Mouse (Mus musculus) hindbrain, embryonic 15.5 days (tissue): ENCODE results near the gene Mr1. TPM values are rescaled to one million over a fixed set of nuclear protein-coding genes. Genes with fewer than 3 reads are reported as not detected.

Experiments
- ATAC-seq: fragments of 200-750 bp; cut with Nextera tagmentation; 2 replicates; pipeline ENCODE4 v1.8.0; 2017; ENCODE audit warnings: low read depth, moderate number of reproducible peaks, moderate TSS enrichment; ENCODE audit not compliant: low FRiP score
- H3K27ac ChIP-seq: fragments of 300-500 bp; sonication (generic); replicated peaks from 2 replicates; pipeline ENCODE4 v1.5.1; 2015; ENCODE audit warnings: mild to moderate bottlenecking, inconsistent platforms
- H3K27me3 ChIP-seq: fragments of 300-500 bp; sonication (generic); 2 replicates; pipeline ENCODE4 v1.6.1; 2015; ENCODE audit warnings: control low read depth, inconsistent platforms
- H3K36me3 ChIP-seq: fragments of 300-500 bp; sonication (generic); 2 replicates; pipeline ENCODE4 v1.6.1; 2015; ENCODE audit warnings: control low read depth, inconsistent platforms
- H3K4me1 ChIP-seq: fragments of 300-500 bp; sonication (generic); replicated peaks from 2 replicates; pipeline ENCODE4 v1.6.1; 2015; ENCODE audit warnings: control low read depth, inconsistent platforms
- H3K4me2 ChIP-seq: fragments of 300-500 bp; sonication (generic); 2 replicates; pipeline ENCODE4 v1.6.1; 2015; ENCODE audit warnings: moderate library complexity, mild to moderate bottlenecking, inconsistent platforms
- H3K4me3 ChIP-seq: fragments of 300-500 bp; sonication (generic); 2 replicates; pipeline ENCODE4 v1.5.1; 2015; ENCODE audit warnings: mild to moderate bottlenecking, inconsistent platforms
- H3K9ac ChIP-seq: fragments of 300-500 bp; sonication (generic); 2 replicates; pipeline ENCODE4 v1.6.1; 2015; ENCODE audit warnings: inconsistent platforms
- H3K9me3 ChIP-seq: fragments of 300-500 bp; sonication (generic); 2 replicates; pipeline ENCODE4 v1.6.1; 2016; ENCODE audit warnings: control low read depth, inconsistent platforms
- WGBS: fragments of 180-500 bp; shearing (Covaris S2); methylation state at CpG from one replicate; pipeline ENCODE4 v1.1.7; 2015; 5-methylcytosine and 5-hydroxymethylcytosine counted together
- polyA plus RNA-seq: library from polyadenylated mRNA; unstranded; fragments of >200 nt; fragmentation: Nextera tagmentation; extraction: Ambion mirVana; gene quantifications from 2 replicates; pipeline ENCODE4 v1.2.1, GENCODE M21; 2015

Gene Mr1
- polyA plus RNA-seq, 1 experiment from 2014 or later = 1.9 TPM

DNA sequence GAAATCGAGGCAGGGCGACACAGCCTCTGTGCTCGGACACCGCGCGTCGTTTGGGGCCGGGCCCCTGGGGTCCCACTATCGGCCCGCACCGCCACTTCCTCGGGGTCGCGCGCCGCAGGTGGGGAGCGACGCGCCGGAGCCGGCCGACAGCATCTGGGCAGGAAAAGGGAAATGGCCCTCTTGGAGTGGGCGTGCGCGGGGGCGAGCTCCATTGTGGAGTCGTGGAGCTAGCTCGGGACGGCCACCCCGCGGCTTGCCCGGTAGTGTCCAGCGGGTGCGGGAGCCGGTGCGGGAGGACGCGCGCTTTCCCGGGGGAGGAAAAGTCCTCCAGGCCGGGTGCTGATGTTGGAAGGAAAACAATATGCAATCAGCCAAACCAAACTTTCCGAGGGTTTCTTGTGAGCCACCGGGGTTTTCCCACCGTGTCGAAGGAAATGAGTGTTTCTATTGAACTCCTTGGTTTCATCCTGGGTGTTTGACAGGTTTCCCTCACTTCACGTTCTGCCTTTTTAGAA lies 12.4 kb upstream of the Mr1 start:
- Histone ChIP-seq H3K36me3 (no peaks in the 10 kb centered on the region), H3K4me3 (peak overlapping the region; percentile 67), H3K27ac (peak overlapping the region; percentile 87), H3K9ac (peak overlapping the region; percentile 69), H3K4me2 (peak overlapping the region; percentile 61), H3K27me3 (no peaks in the 10 kb centered on the region), H3K4me1 (peaks cover 18% of the 10 kb centered on the region), H3K9me3 (no peaks in the 10 kb centered on the region)
- no peak; the same call in 1 of the 2 replicates for ATAC-seq
- WGBS = 0% methylated on average over 43 of the region's 46 CpGs

GRCm38 (mm10) chr1:155158141-155158969 lies 11.7 kb upstream of the Mr1 start, which contains the start of gene Stx6:
Gene Stx6, plus strand, starts transcription at chr1:155158715.
- Histone ChIP-seq H3K9ac (peak within 1 kb of the TSS; percentile 69), H3K4me1 (peaks cover 14% of the 10 kb centered on the region), H3K9me3 (no peaks in the 10 kb centered on the region), H3K4me3 (peak within 1 kb of the TSS; percentile 67), H3K27ac (peak within 1 kb of the TSS; percentile 87), H3K27me3 (no peaks in the 10 kb centered on the region), H3K4me2 (peak within 1 kb of the TSS; percentile 61), H3K36me3 (no peaks in the 10 kb centered on the region)
- 2% methylated on average over 46 of the region's 48 CpGs for WGBS
- peak; percentile 99 for ATAC-seq

DNA sequence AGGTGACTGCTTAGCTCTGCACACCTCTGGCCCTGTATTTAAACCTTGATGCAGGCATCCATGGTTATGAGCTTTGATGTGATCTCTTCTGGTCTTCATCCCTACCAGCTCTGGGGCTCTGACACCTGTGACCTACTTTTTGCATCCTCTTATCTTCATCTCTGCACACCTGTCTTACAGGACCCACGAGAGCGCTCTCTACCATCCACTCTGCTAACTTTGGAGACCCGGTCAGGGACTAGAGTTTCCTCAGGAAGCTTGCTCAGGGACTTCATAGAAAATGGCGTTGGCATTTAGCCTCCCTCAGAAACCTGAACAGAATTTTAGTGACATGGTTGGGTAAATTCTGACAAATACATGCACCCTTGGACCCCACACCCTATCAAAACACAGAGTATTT lies 7.3 kb upstream of the Mr1 start:
- ATAC-seq = no peak
- 77% methylated on average over 4 of the region's 4 CpGs for WGBS
- peaks cover 4% of the 10 kb centered on the region for H3K4me1 ChIP-seq

DNA sequence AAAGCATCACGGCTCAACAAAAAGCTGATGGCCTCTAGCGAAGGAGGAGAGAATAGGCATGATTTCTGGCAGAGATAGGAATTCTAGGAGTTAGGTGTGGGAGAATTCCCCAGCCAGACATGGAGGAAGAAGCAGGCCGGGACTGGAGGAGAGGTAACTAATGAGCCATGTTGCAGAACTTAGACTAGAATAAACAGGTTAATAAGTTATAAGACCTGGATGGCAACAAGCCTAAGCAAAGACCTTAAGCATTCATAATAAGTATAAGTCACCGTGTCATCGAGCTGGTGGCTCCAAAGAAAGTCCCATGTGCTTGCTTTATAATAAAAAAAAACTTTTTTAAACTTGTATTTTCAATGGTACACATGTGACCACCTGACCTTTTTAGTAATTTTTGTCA lies 4.2 kb upstream of the Mr1 start:
- Histone ChIP-seq H3K36me3 (no peaks in the 10 kb centered on the region), H3K4me1 (no peaks in the 10 kb centered on the region), H3K9me3 (no peaks in the 10 kb centered on the region), H3K4me3 (no peak overlapping the region), H3K27ac (no peak overlapping the region), H3K27me3 (no peaks in the 10 kb centered on the region), H3K4me2 (no peak overlapping the region), H3K9ac (no peak overlapping the region)
- 92% methylated on average over 5 of the region's 5 CpGs for WGBS
- ATAC-seq = no peak

More for the DNA sequence above, 7.3 kb upstream of the Mr1 start:
- Histone ChIP-seq H3K9ac (no peak overlapping the region), H3K36me3 (no peaks in the 10 kb centered on the region), H3K9me3 (no peaks in the 10 kb centered on the region), H3K4me2 (no peak overlapping the region), H3K27me3 (no peaks in the 10 kb centered on the region), H3K4me3 (no peak overlapping the region), H3K27ac (no peak overlapping the region)

DNA sequence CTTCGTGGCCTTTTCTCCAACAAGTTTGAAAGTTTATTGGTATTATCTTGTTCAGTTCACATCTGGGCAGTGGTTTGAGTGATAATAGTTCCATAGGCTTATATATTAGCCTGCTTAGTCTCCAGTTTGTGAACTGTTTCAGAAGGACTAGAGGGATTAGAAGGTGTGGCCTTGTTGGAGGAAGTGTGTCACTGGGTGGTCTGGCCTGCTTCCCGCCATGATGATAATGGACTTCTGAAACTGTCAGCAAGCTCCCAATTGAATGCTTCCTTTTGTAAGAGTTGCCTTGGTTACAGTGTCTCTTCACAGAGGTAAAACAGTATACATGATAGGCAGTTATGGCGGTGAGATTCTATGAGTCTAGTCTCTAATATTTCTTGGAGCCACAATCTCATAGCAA lies 2.8 kb upstream of the Mr1 start:
- Histone ChIP-seq H3K27ac (no peak overlapping the region), H3K9ac (no peak overlapping the region)
- 83% methylated on average over 3 of the region's 3 CpGs for WGBS

GRCm38 (mm10) chr1:155147228-155147627 lies 614 bp upstream of the Mr1 start:
- no peak for ATAC-seq
- H3K9ac ChIP-seq = no peak overlapping the region
- WGBS = 79% methylated on average over 2 of the region's 2 CpGs
- H3K27me3 ChIP-seq = no peaks in the 10 kb centered on the region
- no peaks in the 10 kb centered on the region for H3K9me3 ChIP-seq
- no peak overlapping the region for H3K4me3 ChIP-seq
- no peak overlapping the region for H3K4me2 ChIP-seq
- no peaks in the 10 kb centered on the region for H3K36me3 ChIP-seq
- H3K27ac ChIP-seq = no peak overlapping the region
- no peaks in the 10 kb centered on the region for H3K4me1 ChIP-seq

More for the DNA sequence above, 2.8 kb upstream of the Mr1 start:
- H3K4me3 ChIP-seq = no peak overlapping the region
- H3K9me3 ChIP-seq = no peaks in the 10 kb centered on the region
- H3K27me3 ChIP-seq = no peaks in the 10 kb centered on the region
- ATAC-seq = no peak
- H3K36me3 ChIP-seq = no peaks in the 10 kb centered on the region
- no peak overlapping the region for H3K4me2 ChIP-seq
- H3K4me1 ChIP-seq = no peaks in the 10 kb centered on the region

DNA sequence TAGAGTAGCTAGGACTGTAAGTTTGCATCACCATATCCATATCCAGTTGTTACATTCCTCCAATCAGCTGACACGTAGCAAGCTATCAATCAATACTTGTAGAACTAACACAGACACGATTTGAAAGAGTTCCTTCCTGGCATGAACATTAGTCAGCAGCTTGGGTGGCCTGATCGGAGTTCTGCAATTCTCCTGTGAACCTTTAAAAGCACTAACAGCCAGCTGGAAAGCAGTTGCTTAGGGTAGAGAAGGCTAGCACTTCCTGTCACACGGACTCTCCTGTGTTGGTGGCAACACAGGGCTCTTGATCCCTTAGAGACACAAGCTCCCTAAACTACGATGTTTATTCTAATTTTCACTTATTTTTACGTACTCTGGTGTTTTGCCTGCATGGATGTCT lies 994 bp downstream of the Mr1 start:
- 63% methylated on average over 6 of the region's 6 CpGs for WGBS
- peak overlapping the region; percentile 38; the same call in 1 of the 2 replicates for H3K4me2 ChIP-seq
- H3K4me3 ChIP-seq = no peak overlapping the region
- H3K9me3 ChIP-seq = no peaks in the 10 kb centered on the region
- ATAC-seq = no peak
- H3K9ac ChIP-seq = no peak overlapping the region
- H3K27me3 ChIP-seq = no peaks in the 10 kb centered on the region
- no peak overlapping the region for H3K27ac ChIP-seq
- no peaks in the 10 kb centered on the region for H3K4me1 ChIP-seq
- H3K36me3 ChIP-seq = no peaks in the 10 kb centered on the region

DNA sequence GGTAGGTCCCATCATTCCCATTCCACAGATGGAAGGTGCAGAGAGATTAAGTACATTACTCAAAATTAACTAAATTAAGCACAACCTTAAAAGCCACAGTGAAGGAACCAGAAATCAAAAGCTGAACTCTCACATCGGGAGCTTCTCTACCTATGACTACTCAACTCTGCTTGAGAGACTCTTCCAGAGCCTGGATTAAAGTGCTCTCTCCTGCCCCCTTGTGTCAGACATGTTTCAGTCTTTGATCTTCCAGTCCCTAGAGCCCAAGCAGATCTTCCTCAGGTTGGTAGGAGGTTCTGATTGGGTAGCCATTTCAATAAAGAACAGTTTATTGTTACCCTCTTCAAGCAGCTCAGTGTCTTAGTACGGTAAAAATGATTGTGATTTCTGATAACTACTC lies 6.5 kb downstream of the Mr1 start:
- no peak overlapping the region for H3K4me3 ChIP-seq
- H3K27me3 ChIP-seq = no peaks in the 10 kb centered on the region
- H3K9ac ChIP-seq = no peak overlapping the region
- no peak overlapping the region for H3K4me2 ChIP-seq
- H3K9me3 ChIP-seq = no peaks in the 10 kb centered on the region
- no peaks in the 10 kb centered on the region for H3K4me1 ChIP-seq
- WGBS = 68% methylated on average over 2 of the region's 2 CpGs
- no peak overlapping the region for H3K27ac ChIP-seq
- no peaks in the 10 kb centered on the region for H3K36me3 ChIP-seq
- ATAC-seq = no peak

DNA sequence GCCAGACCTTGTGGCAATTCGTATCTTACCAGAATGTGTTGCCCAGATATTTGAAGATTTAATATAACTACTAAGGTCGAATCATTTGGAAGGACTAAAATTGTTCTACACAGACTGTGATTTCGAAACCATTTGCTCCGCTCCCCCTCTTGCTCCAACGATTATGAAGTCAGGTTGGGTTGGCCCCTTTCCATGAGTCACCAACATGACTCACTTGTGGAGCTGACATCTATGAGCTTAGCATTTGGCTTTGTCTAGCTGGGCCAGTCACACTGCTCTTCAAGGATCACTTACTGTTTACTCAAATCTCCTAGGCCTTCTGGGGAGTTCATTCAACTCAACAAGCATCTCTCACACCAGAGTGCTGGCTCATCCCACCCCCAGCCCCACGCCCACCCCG lies 7.8 kb downstream of the Mr1 start:
- no peaks in the 10 kb centered on the region for H3K4me1 ChIP-seq
- ATAC-seq = no peak
- no peaks in the 10 kb centered on the region for H3K36me3 ChIP-seq
- H3K4me3 ChIP-seq = no peak overlapping the region
- no peaks in the 10 kb centered on the region for H3K9me3 ChIP-seq
- H3K4me2 ChIP-seq = no peak overlapping the region
- H3K27me3 ChIP-seq = no peaks in the 10 kb centered on the region
- 91% methylated on average over 7 of the region's 7 CpGs for WGBS
- no peak overlapping the region for H3K27ac ChIP-seq
- no peak overlapping the region for H3K9ac ChIP-seq

- Histone ChIP-seq H3K27ac (no peak overlapping the region), H3K27me3 (no peaks in the 10 kb centered on the region), H3K4me2 (no peak overlapping the region), H3K9ac (no peak overlapping the region), H3K4me3 (no peak overlapping the region), H3K9me3 (no peaks in the 10 kb centered on the region), H3K36me3 (no peaks in the 10 kb centered on the region), H3K4me1 (no peaks in the 10 kb centered on the region)
- WGBS = 71% methylated on average over 8 of the region's 8 CpGs
- no peak for ATAC-seq
Measured at GRCm38 (mm10) chr1:155134866-155135265, 11.7 kb downstream of the Mr1 start.

- Histone ChIP-seq H3K27me3 (no peaks in the 10 kb centered on the region), H3K9ac (no peak overlapping the region), H3K4me2 (no peak overlapping the region), H3K4me1 (0 out of 2 replicates have a peak, but pooled peaks cover 2% of the 10 kb centered on the region), H3K9me3 (no peaks in the 10 kb centered on the region), H3K36me3 (no peaks in the 10 kb centered on the region), H3K27ac (no peak overlapping the region), H3K4me3 (no peak overlapping the region)
- 92% methylated on average over 5 of the region's 5 CpGs for WGBS
- no peak for ATAC-seq
Measured at GRCm38 (mm10) chr1:155127429-155127934, 19.1 kb downstream of the Mr1 start.

GRCm38 (mm10) chr1:155126716-155127115 lies 19.9 kb downstream of the Mr1 start:
- H3K27ac ChIP-seq = no peak overlapping the region
- no peak overlapping the region for H3K4me3 ChIP-seq
- no peaks in the 10 kb centered on the region for H3K36me3 ChIP-seq
- no peak for ATAC-seq
- no peaks in the 10 kb centered on the region for H3K27me3 ChIP-seq
- no peak overlapping the region for H3K9ac ChIP-seq
- H3K4me2 ChIP-seq = no peak overlapping the region
- 0 out of 2 replicates have a peak, but pooled peaks cover 5% of the 10 kb centered on the region for H3K4me1 ChIP-seq
- 76% methylated on average over 5 of the region's 5 CpGs for WGBS
- H3K9me3 ChIP-seq = no peaks in the 10 kb centered on the region
